Mouse (Mus musculus): Measurements from ENCODE around the gene Shisa7. TPM values are rescaled to one million over a fixed set of nuclear protein-coding genes. Genes with fewer than 3 reads are reported as not detected.

Gene Shisa7
- total and polyA plus RNA-seq, 3 experiments, result 0.07 TPM; not detected in 2

GRCm38 (mm10) chr7:4837639-4838038, 6.9 kb downstream of the Shisa7 start:
- no peak overlapping the region for H3K4me3 ChIP-seq (ENCODE audit: control insufficient read depth in 1 of 2, insufficient read depth in 1 of 2, low read depth in 2 of 2, low read length in 2 of 2)
- H3K79me2 ChIP-seq (ENCODE audit: control insufficient read depth, insufficient read depth, low read length, poor library complexity), result no peaks in the 10 kb centered on the region
- no peak overlapping the region for H3K9ac ChIP-seq (ENCODE audit: control insufficient read depth, low read depth, low read length, poor library complexity, severe bottlenecking)
- DNase-seq (ENCODE audit: low read depth, low spot score), result no peak
- no peaks in the 10 kb centered on the region for H3K4me1 ChIP-seq (ENCODE audit: control insufficient read depth in 1 of 2, insufficient read depth in 2 of 2, low read length in 2 of 2)
- no peak for TF ChIP-seq MAX (IDR thresholded peaks at IDR 0.05; ENCODE audit: low read length)
- no peak for TF ChIP-seq ZNF384 (IDR thresholded peaks at IDR 0.05; ENCODE audit: low read depth, low read length)
- no peak for TF ChIP-seq ETS1 (IDR thresholded peaks at IDR 0.05; ENCODE audit: low read depth, low read length)
- TF ChIP-seq TBP (IDR thresholded peaks at IDR 0.05; ENCODE audit: low read depth, low read length), result no peak
- TF ChIP-seq BHLHE40 (IDR thresholded peaks at IDR 0.05; ENCODE audit: borderline replicate concordance, low read depth, low read length), result no peak
- TF ChIP-seq GABPA (IDR thresholded peaks at IDR 0.05; ENCODE audit: low read depth, low read length), result no peak
- no peak for TF ChIP-seq ZMIZ1 (IDR thresholded peaks at IDR 0.05; ENCODE audit: low read depth, low read length)
- H3K36me3 ChIP-seq (ENCODE audit: control insufficient read depth in 1 of 2, insufficient read depth in 2 of 2, low read length in 2 of 2), result no peaks in the 10 kb centered on the region
- H3K27ac ChIP-seq (ENCODE audit: control insufficient read depth, low read depth, low read length), result no peak overlapping the region
- no peaks in the 10 kb centered on the region; a peak in 2 of 4 replicates for H3K27me3 ChIP-seq (ENCODE audit: control insufficient read depth in 1 of 2, insufficient read depth in 2 of 2, low read length in 2 of 2)
- H3K9me3 ChIP-seq (replicated peaks; ENCODE audit: insufficient read depth, low read length), result no peaks in the 10 kb centered on the region

- Histone ChIP-seq H3K79me2 (ENCODE audit: control insufficient read depth, insufficient read depth, low read length, poor library complexity) (no peaks in the 10 kb centered on the region), H3K9me3 (replicated peaks; ENCODE audit: insufficient read depth, low read length) (no peaks in the 10 kb centered on the region), H3K9ac (ENCODE audit: control insufficient read depth, low read depth, low read length, poor library complexity, severe bottlenecking) (no peak overlapping the region), H3K36me3 (ENCODE audit: control insufficient read depth in 1 of 2, insufficient read depth in 2 of 2, low read length in 2 of 2) (no peaks in the 10 kb centered on the region), H3K27ac (ENCODE audit: control insufficient read depth, low read depth, low read length) (no peak overlapping the region), H3K4me1 (ENCODE audit: control insufficient read depth in 1 of 2, insufficient read depth in 2 of 2, low read length in 2 of 2) (no peaks in the 10 kb centered on the region), H3K4me3 (ENCODE audit: control insufficient read depth in 1 of 2, insufficient read depth in 1 of 2, low read depth in 2 of 2, low read length in 2 of 2) (no peak overlapping the region), H3K27me3 (ENCODE audit: control insufficient read depth in 1 of 2, insufficient read depth in 2 of 2, low read length in 2 of 2) (no peaks in the 10 kb centered on the region; a peak in 2 of 4 replicates)
- TF ChIP-seq ZNF384 (IDR thresholded peaks at IDR 0.05; ENCODE audit: low read depth, low read length) (no peak), USF2 (IDR thresholded peaks at IDR 0.05; ENCODE audit: borderline replicate concordance in 1 of 2, insufficient read depth in 1 of 2, low read depth in 1 of 2, low read length in 2 of 2) (no peak), ZC3H11A (IDR thresholded peaks at IDR 0.05; ENCODE audit: low read depth, low read length) (no peak), JUND (IDR thresholded peaks at IDR 0.05; ENCODE audit: low read depth, low read length) (no peak), BHLHE40 (IDR thresholded peaks at IDR 0.05; ENCODE audit: borderline replicate concordance, low read depth, low read length) (no peak), TAL1 (IDR thresholded peaks at IDR 0.05; ENCODE audit: low read length) (no peak), NRF1 (IDR thresholded peaks at IDR 0.05; ENCODE audit: insufficient read depth, low read depth, low read length, poor library complexity, severe bottlenecking) (no peak)
- DNase-seq (ENCODE audit: low read depth, low spot score), result no peak
These were observed 8.1 kb downstream of the Shisa7 start for GRCm38 (mm10) chr7:4836351-4836792.

- H3K36me3 ChIP-seq (ENCODE audit: control insufficient read depth in 1 of 2, insufficient read depth in 2 of 2, low read length in 2 of 2), result no peaks in the 10 kb centered on the region
- TF ChIP-seq TCF12 (IDR thresholded peaks at IDR 0.05; ENCODE audit: low read depth, low read length), result no peak
- no peak for TF ChIP-seq MEF2A (IDR thresholded peaks at IDR 0.05; ENCODE audit: extremely low read depth, insufficient replicate concordance, low read depth, low read length, poor library complexity, severe bottlenecking)
- no peak overlapping the region for H3K4me3 ChIP-seq (ENCODE audit: control insufficient read depth in 1 of 2, insufficient read depth in 1 of 2, low read depth in 2 of 2, low read length in 2 of 2)
- DNase-seq (ENCODE audit: low read depth, low spot score), result no peak
- H3K9me3 ChIP-seq (replicated peaks; ENCODE audit: insufficient read depth, low read length), result no peaks in the 10 kb centered on the region
- H3K27ac ChIP-seq (ENCODE audit: control insufficient read depth, low read depth, low read length), result no peak overlapping the region
- H3K4me1 ChIP-seq (ENCODE audit: control insufficient read depth in 1 of 2, insufficient read depth in 2 of 2, low read length in 2 of 2), result no peaks in the 10 kb centered on the region
- no peaks in the 10 kb centered on the region for H3K79me2 ChIP-seq (ENCODE audit: control insufficient read depth, insufficient read depth, low read length, poor library complexity)
- H3K9ac ChIP-seq (ENCODE audit: control insufficient read depth, low read depth, low read length, poor library complexity, severe bottlenecking), result no peak overlapping the region
- no peaks in the 10 kb centered on the region; a peak in 2 of 4 replicates for H3K27me3 ChIP-seq (ENCODE audit: control insufficient read depth in 1 of 2, insufficient read depth in 2 of 2, low read length in 2 of 2)
These were observed 8.7 kb downstream of the Shisa7 start for GRCm38 (mm10) chr7:4835631-4836327.
